Mouse (Mus musculus) MEL (cell line): ENCODE measurements around the gene Cyp2d11. TPM values are rescaled to one million over a fixed set of nuclear protein-coding genes. Genes with fewer than 3 reads are reported as not detected.

Source experiments
- DNase-seq: peaks from one replicate; pipeline ENCODE4 v3.0.0; 2011; ENCODE audit warnings: low read depth, low spot score
- H3K27ac ChIP-seq: 2 replicates; pipeline ENCODE4 v1.5.1; 2012; ENCODE audit warnings: low read depth, mild to moderate bottlenecking, control low read depth, low read length, moderate library complexity; ENCODE audit not compliant: control insufficient read depth
- H3K27me3 ChIP-seq, 2 experiments: fragments of 150-350 bp in 1 of 2; sonication (generic) in 1 of 2; 2 replicates each; pipeline ENCODE4 v1.6.1; 2012; ENCODE audit warnings: low read length in 2 of 2, mild to moderate bottlenecking in 2 of 2, improper control_type of control experiment in 1 of 2, moderate library complexity in 1 of 2; ENCODE audit not compliant: insufficient read depth in 2 of 2, control insufficient read depth in 1 of 2
- H3K36me3 ChIP-seq, 2 experiments: 2 replicates each; pipeline ENCODE4 v1.6.1; 2012 to 2014; ENCODE audit warnings: low read length in 2 of 2, improper control_type of control experiment in 1 of 2, inconsistent platforms in 1 of 2, mild to moderate bottlenecking in 1 of 2; ENCODE audit not compliant: insufficient read depth in 2 of 2, control insufficient read depth in 1 of 2
- H3K4me1 ChIP-seq, 2 experiments: fragments of 150-350 bp in 1 of 2; sonication (generic) in 1 of 2; 2 replicates each; pipeline ENCODE4 v1.6.1; 2012; ENCODE audit warnings: low read length in 2 of 2, improper control_type of control experiment in 1 of 2, mild to moderate bottlenecking in 1 of 2; ENCODE audit not compliant: insufficient read depth in 2 of 2, control insufficient read depth in 1 of 2
- H3K4me3 ChIP-seq, 2 experiments: fragments of 150-350 bp in 1 of 2; sonication (generic) in 1 of 2; 2 replicates each; pipeline ENCODE4 v1.5.1; 2012; ENCODE audit warnings: low read depth in 2 of 2, low read length in 2 of 2, mild to moderate bottlenecking in 2 of 2, moderate library complexity in 2 of 2, control low read depth in 1 of 2, improper control_type of control experiment in 1 of 2; ENCODE audit not compliant: control insufficient read depth in 1 of 2, insufficient read depth in 1 of 2
- H3K79me2 ChIP-seq: 2 replicates; pipeline ENCODE4 v1.6.1; 2012; ENCODE audit warnings: mild to moderate bottlenecking, low read length, moderate library complexity; ENCODE audit not compliant: control insufficient read depth, poor library complexity, insufficient read depth
- H3K9ac ChIP-seq: 2 replicates; pipeline ENCODE4 v1.6.1; 2012; ENCODE audit warnings: low read depth, mild to moderate bottlenecking, control low read depth, low read length, moderate library complexity; ENCODE audit not compliant: control insufficient read depth, poor library complexity, severe bottlenecking
- H3K9me3 ChIP-seq: fragments of 150-350 bp; sonication (generic); replicated peaks from 2 replicates; pipeline ENCODE4 v1.6.1; 2012; ENCODE audit warnings: mild to moderate bottlenecking, low read length, improper control_type of control experiment, moderate library complexity; ENCODE audit not compliant: insufficient read depth
- BHLHE40 ChIP-seq: IDR thresholded peaks from 2 replicates; pipeline ENCODE4 v1.6.1; 2012; ENCODE audit warnings: low read depth, mild to moderate bottlenecking, inconsistent platforms, low read length, improper control_type of control experiment, borderline replicate concordance
- CHD1 ChIP-seq: IDR thresholded peaks from 2 replicates; pipeline ENCODE4 v1.6.1; 2012; ENCODE audit warnings: low read depth, mild to moderate bottlenecking, inconsistent platforms, low read length, improper control_type of control experiment
- CHD2 ChIP-seq: IDR thresholded peaks from 2 replicates; pipeline ENCODE4 v1.6.1; 2011; ENCODE audit warnings: low read length, improper control_type of control experiment
- CTCF ChIP-seq, 3 experiments: IDR thresholded peaks in 2 of 3; conservative IDR thresholded peaks in 1 of 3; 2 replicates each; pipeline ENCODE4 v1.5.1; 2011 to 2012; ENCODE audit warnings: low read length in 3 of 3, low read depth in 2 of 3, mild to moderate bottlenecking in 2 of 3, improper control_type of control experiment in 1 of 3, inconsistent platforms in 1 of 3, mixed read lengths in 1 of 3, moderate library complexity in 1 of 3; ENCODE audit not compliant: control insufficient read depth in 1 of 3, insufficient read depth in 1 of 3, poor library complexity in 1 of 3, severe bottlenecking in 1 of 3
- ETS1 ChIP-seq: IDR thresholded peaks from 2 replicates; pipeline ENCODE4 v1.6.1; 2012; ENCODE audit warnings: low read depth, mild to moderate bottlenecking, inconsistent platforms, low read length, improper control_type of control experiment, moderate library complexity
- GABPA ChIP-seq: IDR thresholded peaks from 2 replicates; pipeline ENCODE4 v1.6.1; 2012; ENCODE audit warnings: low read depth, mild to moderate bottlenecking, inconsistent platforms, low read length, improper control_type of control experiment, moderate library complexity
- GATA1 ChIP-seq: IDR thresholded peaks from 2 replicates; pipeline ENCODE4 v1.6.1; 2011; ENCODE audit warnings: low read depth, low read length, improper control_type of control experiment
- HCFC1 ChIP-seq: IDR thresholded peaks from 2 replicates; pipeline ENCODE4 v1.6.1; 2012; ENCODE audit warnings: low read depth, mild to moderate bottlenecking, inconsistent platforms, low read length, improper control_type of control experiment, moderate library complexity
- JUND ChIP-seq: IDR thresholded peaks from 2 replicates; pipeline ENCODE4 v1.6.1; 2011; ENCODE audit warnings: low read depth, mild to moderate bottlenecking, improper control_type of control experiment, low read length
- KAT2A ChIP-seq: conservative IDR thresholded peaks from 2 replicates; pipeline ENCODE4 v1.6.1; 2012; ENCODE audit warnings: low read depth, low read length, improper control_type of control experiment, inconsistent platforms
- MAZ ChIP-seq: IDR thresholded peaks from 2 replicates; pipeline ENCODE4 v1.6.1; 2012; ENCODE audit warnings: low read depth, mild to moderate bottlenecking, inconsistent platforms, low read length, improper control_type of control experiment
- MXI1 ChIP-seq: IDR thresholded peaks from 2 replicates; pipeline ENCODE4 v1.6.1; 2011; ENCODE audit warnings: mild to moderate bottlenecking, low read depth, low read length, improper control_type of control experiment
- MYC ChIP-seq: IDR thresholded peaks from 2 replicates; pipeline ENCODE4 v1.6.1; 2011; ENCODE audit warnings: low read depth, mild to moderate bottlenecking, low read length, improper control_type of control experiment, moderate library complexity
- NRF1 ChIP-seq: IDR thresholded peaks from 2 replicates; pipeline ENCODE4 v1.6.1; 2014; ENCODE audit warnings: low read depth, mild to moderate bottlenecking, inconsistent platforms, low read length, improper control_type of control experiment, moderate library complexity; ENCODE audit not compliant: poor library complexity, insufficient read depth, severe bottlenecking
- RAD21 ChIP-seq: IDR thresholded peaks from 2 replicates; pipeline ENCODE4 v1.6.1; 2011; ENCODE audit warnings: mild to moderate bottlenecking, low read depth, low read length, improper control_type of control experiment
- SMC3 ChIP-seq: IDR thresholded peaks from 2 replicates; pipeline ENCODE4 v1.6.1; 2011; ENCODE audit warnings: low read depth, low read length, improper control_type of control experiment
- TAL1 ChIP-seq: IDR thresholded peaks from 2 replicates; pipeline ENCODE4 v1.6.1; 2012; ENCODE audit warnings: mild to moderate bottlenecking, inconsistent platforms, low read length, moderate library complexity, mixed read lengths
- TBP ChIP-seq: IDR thresholded peaks from 2 replicates; pipeline ENCODE4 v1.8.0; 2011; ENCODE audit warnings: low read depth, low read length, improper control_type of control experiment
- TCF12 ChIP-seq: IDR thresholded peaks from 2 replicates; pipeline ENCODE4 v1.6.1; 2014; ENCODE audit warnings: low read depth, mild to moderate bottlenecking, inconsistent platforms, low read length, improper control_type of control experiment, moderate library complexity
- UBTF ChIP-seq: IDR thresholded peaks from 2 replicates; pipeline ENCODE4 v1.6.1; 2012; ENCODE audit warnings: low read depth, mild to moderate bottlenecking, inconsistent platforms, low read length, improper control_type of control experiment, moderate library complexity, borderline replicate concordance; ENCODE audit not compliant: insufficient read depth
- ZC3H11A ChIP-seq: IDR thresholded peaks from 2 replicates; pipeline ENCODE4 v1.6.1; 2012; ENCODE audit warnings: low read depth, mild to moderate bottlenecking, inconsistent platforms, low read length, improper control_type of control experiment
- ZMIZ1 ChIP-seq: IDR thresholded peaks from 2 replicates; pipeline ENCODE4 v1.6.1; 2012; ENCODE audit warnings: low read depth, mild to moderate bottlenecking, inconsistent platforms, low read length, improper control_type of control experiment, moderate library complexity
- ZNF384 ChIP-seq: IDR thresholded peaks from 2 replicates; pipeline ENCODE4 v1.6.1; 2012; ENCODE audit warnings: low read depth, mild to moderate bottlenecking, inconsistent platforms, low read length, improper control_type of control experiment
- polyA plus RNA-seq, 2 experiments: library from polyadenylated mRNA; stranded (reverse) in 1 of 2; unstranded in 1 of 2; fragments of >175 nt in 1 of 2; fragments of >200 nt in 1 of 2; gene quantifications; 2 replicates each; pipeline versions ENCODE4 v1.2.1 to v1.2.4; 2012; ENCODE audit warnings: low replicate concordance in 2 of 2, low read depth in 1 of 2; ENCODE audit not compliant: insufficient read length in 2 of 2, insufficient read depth in 1 of 2, missing spikeins in 1 of 2
- total RNA-seq: library from RNA; depleted of rRNA; stranded (reverse); fragments of 300-350 nt; gene quantifications from 2 replicates; pipeline ENCODE4 v1.2.3, GENCODE M21; 2012

The Cyp2d11 gene
- total and polyA plus RNA-seq, 3 experiments, result not detected

- Histone ChIP-seq H3K27me3 (peaks cover 0 to 1% of the 10 kb centered on the region in 2 experiments; a peak in 2 of 4 replicates), H3K9me3 (no peaks in the 10 kb centered on the region), H3K4me3 (no peak overlapping the region), H3K36me3 (no peaks in the 10 kb centered on the region), H3K27ac (no peak overlapping the region), H3K4me1 (no peaks in the 10 kb centered on the region), H3K79me2 (no peaks in the 10 kb centered on the region), H3K9ac (no peak overlapping the region)
- TF ChIP-seq ZNF384 (no peak), MXI1 (no peak), NRF1 (no peak), TBP (no peak), HCFC1 (no peak), ZC3H11A (peak; percentile 61), CHD1 (no peak), MAZ (no peak), RAD21 (peak; percentile 65), ZMIZ1 (no peak), JUND (no peak), ETS1 (no peak), TCF12 (no peak), TAL1 (no peak), MYC (no peak), KAT2A (no peak), GATA1 (no peak), CTCF (IDR thresholded peaks at IDR 0.05 in 2 of 3, conservative IDR thresholded peaks at IDR 0.05 in 1 of 3; ENCODE audit: control insufficient read depth in 1 of 3, insufficient read depth in 1 of 3, low read depth in 2 of 3, low read length in 3 of 3, poor library complexity in 1 of 3, severe bottlenecking in 1 of 3) (peak; percentile 25 to 70 (median 63); a peak in 4 of 6 replicates), UBTF (no peak), CHD2 (no peak), SMC3 (peak; percentile 73), GABPA (no peak), BHLHE40 (no peak)
- DNase-seq, result peak; percentile 35
Measured at GRCm38 (mm10) chr15:82416797-82417789, 23.3 kb upstream of the Cyp2d11 start.
